Mouse (Mus musculus) adrenal gland, adult 8-10 months (tissue): ENCODE measurements at regions not wholly inside any gene's neighbourhood (a gene's known extent, or its start where the extent isn't known, plus 50 kb on each side); places are given as distances from the start of the nearest gene placed in this dataset.
"Not testable (repeated sequence)": the region's sequence is repeated elsewhere in the genome, so short reads cannot be mapped to it uniquely, and the experiment has no call there.

Experiments
- DNase-seq: peaks from one replicate; pipeline ENCODE4 v3.0.0; 2022

- DNase-seq = no peak
These were observed 841.6 kb upstream of the Adam24 start for GRCm38 (mm10) chr8:39833251-39833650.

GRCm38 (mm10) chr8:39846854-39847253 lies 828.0 kb upstream of the Adam24 start:
- DNase-seq = no peak

- no peak for DNase-seq
These were observed 812.3 kb upstream of the Adam24 start for GRCm38 (mm10) chr8:39862544-39862943.

GRCm38 (mm10) chr8:39902251-39902650 lies 772.6 kb upstream of the Adam24 start:
- DNase-seq = no peak

GRCm38 (mm10) chr8:39912926-39913325 lies 762.0 kb upstream of the Adam24 start:
- no peak for DNase-seq

- no peak for DNase-seq
These were observed 753.5 kb upstream of the Adam24 start for GRCm38 (mm10) chr8:39921336-39921735.

GRCm38 (mm10) chr8:39923741-39924140 lies 751.1 kb upstream of the Adam24 start:
- DNase-seq = no peak

GRCm38 (mm10) chr8:39950178-39950896 lies 724.5 kb upstream of the Adam24 start:
- no peak for DNase-seq

GRCm38 (mm10) chr8:39954497-39954896 lies 720.4 kb upstream of the Adam24 start:
- DNase-seq = no peak

GRCm38 (mm10) chr8:39954924-39955323 lies 720.0 kb upstream of the Adam24 start:
- DNase-seq = no peak

- DNase-seq = no peak
These were observed 669.6 kb upstream of the Adam24 start for GRCm38 (mm10) chr8:40005207-40005837.

GRCm38 (mm10) chr8:40019281-40019943 lies 655.5 kb upstream of the Adam24 start:
- DNase-seq = no peak

GRCm38 (mm10) chr8:40064145-40064544 lies 610.7 kb upstream of the Adam24 start:
- no peak for DNase-seq

- DNase-seq = no peak
These were observed 603.7 kb upstream of the Adam24 start for GRCm38 (mm10) chr8:40071131-40071530.

GRCm38 (mm10) chr8:40080976-40081375 lies 593.9 kb upstream of the Adam24 start:
- DNase-seq = not testable (repeated sequence)

- no peak for DNase-seq
These were observed 590.7 kb upstream of the Adam24 start for GRCm38 (mm10) chr8:40084129-40084528.

- no peak for DNase-seq
These were observed 585.5 kb upstream of the Adam24 start for GRCm38 (mm10) chr8:40089377-40089776.

GRCm38 (mm10) chr8:40124402-40124801 lies 550.5 kb upstream of the Adam24 start:
- no peak for DNase-seq

- no peak for DNase-seq
These were observed 547.7 kb upstream of the Adam24 start for GRCm38 (mm10) chr8:40127141-40127540.

GRCm38 (mm10) chr8:40132662-40133257 lies 542.1 kb upstream of the Adam24 start:
- DNase-seq = no peak

GRCm38 (mm10) chr8:40150911-40151797 lies 523.7 kb upstream of the Adam24 start:
- peak; percentile 19 for DNase-seq

- no peak for DNase-seq
These were observed 522.4 kb upstream of the Adam24 start for GRCm38 (mm10) chr8:40152451-40152850.
